In genomic region chr13:115078997-115079685, GRCm38 (mm10) we compare ENCODE assay signal across 16 mouse cellular contexts. TPM values are rescaled to one million over a fixed set of nuclear protein-coding genes. Genes with fewer than 3 reads are reported as not detected.
"Had no signal": no experiment of that assay in that cellular context is flagged by ENCODE, and none has a peak within 500 bp of the region (broad histone marks: within the 10 kb centered on the region; RNA-seq: fewer than 3 reads in every experiment).

No protein-coding gene starts in this region.

- H3K4me3 ChIP-seq: kidney, embryonic 15.5 days; limb, embryonic 12.5 days; limb, embryonic 15.5 days; liver, embryonic 13.5 days had no signal

- DNase-seq: kidney, adult 18-20 months; kidney, postnatal 10 days; kidney, postnatal 36 days; left cerebral cortex, postnatal 4 days; liver, embryonic 13.5 days; lung, adult 2 months; lung, postnatal 14 days; lung, postnatal 4 days; midbrain, embryonic 14.5 days; thymus, postnatal 25 days had no signal

- H3K27me3 ChIP-seq: kidney, embryonic 15.5 days; limb, embryonic 12.5 days; limb, embryonic 15.5 days; liver, embryonic 13.5 days had no signal

- H3K27ac ChIP-seq: kidney, embryonic 15.5 days; limb, embryonic 12.5 days; limb, embryonic 15.5 days; liver, embryonic 13.5 days; stomach, postnatal 0 days had no signal

- ATAC-seq: intestine, embryonic 16.5 days had no signal

- H3K36me3 ChIP-seq: kidney, embryonic 15.5 days; limb, embryonic 12.5 days; limb, embryonic 15.5 days; liver, embryonic 13.5 days had no signal

- H3K4me2 ChIP-seq: kidney, embryonic 15.5 days; limb, embryonic 12.5 days; limb, embryonic 15.5 days; liver, embryonic 13.5 days had no signal

- H3K4me1 ChIP-seq: limb, embryonic 12.5 days; limb, embryonic 15.5 days had no signal

- H3K9me3 ChIP-seq: kidney, embryonic 15.5 days; limb, embryonic 12.5 days; limb, embryonic 15.5 days; liver, embryonic 13.5 days had no signal

- H3K9ac ChIP-seq: kidney, embryonic 15.5 days; limb, embryonic 12.5 days; limb, embryonic 15.5 days; liver, embryonic 13.5 days had no signal

RNA-seq across cellular contexts. Expression of gene Gm49395, which starts 22.6 kb away (rescaled TPM):
- total RNA-seq: midbrain, postnatal 0 days had no signal
